Mouse (Mus musculus) limb, embryonic 14.5 days (tissue): ENCODE measurements around the gene Plaa. TPM values are rescaled to one million over a fixed set of nuclear protein-coding genes. Genes with fewer than 3 reads are reported as not detected.
A peak's percentile ranks its signal among the peaks of the same experiment; 100 is the strongest.

ENCODE experiments used
- ATAC-seq: fragments of 200-750 bp; cut with Nextera tagmentation; 2 replicates; pipeline ENCODE4 v1.8.0; 2017; ENCODE audit warnings: low read depth, moderate number of reproducible peaks, moderate TSS enrichment; ENCODE audit not compliant: low FRiP score
- DNase-seq: peaks from one replicate; pipeline ENCODE4 v3.0.0-alpha.2; 2015; ENCODE audit warnings: low spot score
- H3K27ac ChIP-seq: fragments of 300-500 bp; sonication (generic); replicated peaks from 2 replicates; pipeline ENCODE4 v1.5.1; 2014; ENCODE audit warnings: low read depth, mild to moderate bottlenecking, low read length, moderate library complexity, mixed read lengths
- H3K27me3 ChIP-seq: fragments of 300-500 bp; sonication (generic); 2 replicates; pipeline ENCODE4 v1.6.1; 2014; ENCODE audit warnings: low read length, mixed read lengths; ENCODE audit not compliant: control insufficient read depth, insufficient read depth
- H3K36me3 ChIP-seq: fragments of 300-500 bp; sonication (generic); 2 replicates; pipeline ENCODE4 v1.6.1; 2014; ENCODE audit warnings: mild to moderate bottlenecking, low read length, moderate library complexity, mixed read lengths; ENCODE audit not compliant: control insufficient read depth, insufficient read depth
- H3K4me1 ChIP-seq: fragments of 300-500 bp; sonication (generic); 2 replicates; pipeline ENCODE4 v1.6.1; 2014; ENCODE audit warnings: antibody characterized with exemption, low read length, mixed read lengths; ENCODE audit not compliant: control insufficient read depth, insufficient read depth
- H3K4me2 ChIP-seq: fragments of 300-500 bp; sonication (generic); replicated peaks from 2 replicates; pipeline ENCODE4 v1.6.1; 2014; ENCODE audit warnings: low read depth, mild to moderate bottlenecking, low read length, moderate library complexity; ENCODE audit not compliant: severe bottlenecking
- H3K4me3 ChIP-seq: fragments of 300-500 bp; sonication (generic); replicated peaks from 2 replicates; pipeline ENCODE4 v1.5.1; 2014; ENCODE audit warnings: low read length
- H3K9ac ChIP-seq: fragments of 300-500 bp; sonication (generic); 2 replicates; pipeline ENCODE4 v1.6.1; 2014; ENCODE audit warnings: mild to moderate bottlenecking, low read depth, low read length, moderate library complexity; ENCODE audit not compliant: severe bottlenecking
- H3K9me3 ChIP-seq: fragments of 300-500 bp; sonication (generic); 2 replicates; pipeline ENCODE4 v1.6.1; 2016; ENCODE audit warnings: low read length; ENCODE audit not compliant: control insufficient read depth
- POLR2A ChIP-seq: fragments of 200-500 bp; IDR thresholded peaks from 2 replicates; pipeline ENCODE4 v1.8.0; 2012; ENCODE audit warnings: inconsistent platforms, mild to moderate bottlenecking, moderate library complexity, borderline replicate concordance; ENCODE audit not compliant: insufficient read depth, insufficient read length; ENCODE audit errors: extremely low read depth
- WGBS: fragments of 180-500 bp; shearing (Covaris S2); extraction: QIAGEN DNeasy Blood & Tissue Kit; methylation state at CpG from one replicate; pipeline ENCODE4 v1.1.7; 2014; 5-methylcytosine and 5-hydroxymethylcytosine counted together
- polyA plus RNA-seq, 2 experiments: library from polyadenylated mRNA; depleted of rRNA in 1 of 2; stranded (reverse) in 1 of 2; unstranded in 1 of 2; fragments of >200 nt; fragmentation: Nextera tagmentation in 1 of 2; extraction: Ambion mirVana in 1 of 2; gene quantifications; 2 replicates each; pipeline versions ENCODE4 v1.2.1 to v1.2.3; 2012 to 2014

The Plaa gene
- polyA plus RNA-seq, 2 experiments: 39.3 to 57.3 TPM

- no peaks in the 10 kb centered on the region for H3K27me3 ChIP-seq
- TF ChIP-seq POLR2A: peak; percentile 89
- no peaks in the 10 kb centered on the region for H3K4me1 ChIP-seq
- 4% methylated on average over 77 of the region's 83 CpGs for WGBS
- peak within 1 kb of the TSS; percentile 47 for H3K4me2 ChIP-seq
- H3K4me3 ChIP-seq: peak within 1 kb of the TSS; percentile 86
- H3K9me3 ChIP-seq: no peaks in the 10 kb centered on the region
- DNase-seq (peak; percentile 93), ATAC-seq (peak; percentile 97)
- H3K36me3 ChIP-seq: no peaks in the 10 kb centered on the region
- peak within 1 kb of the TSS; percentile 81 for H3K9ac ChIP-seq
- peak within 1 kb of the TSS; percentile 70 for H3K27ac ChIP-seq
Observed at GRCm38 (mm10) chr4:94556265-94557054, 46.6 kb downstream of the Plaa start, which contains the start of the genes Gm10306 and Caap1. Gene Gm10306, plus strand, starts transcription at chr4:94556546. Gene Caap1, minus strand, starts transcription at chr4:94556796.

- peak overlapping the region; percentile 47; the same call in 1 of the 2 replicates for H3K4me2 ChIP-seq
- DNase-seq (no peak), ATAC-seq (no peak)
- H3K4me3 ChIP-seq: no peak overlapping the region
- no peaks in the 10 kb centered on the region for H3K9me3 ChIP-seq
- 87% methylated on average over 5 of the region's 5 CpGs for WGBS
- H3K27me3 ChIP-seq: no peaks in the 10 kb centered on the region
- H3K36me3 ChIP-seq: no peaks in the 10 kb centered on the region
- H3K4me1 ChIP-seq: no peaks in the 10 kb centered on the region
- no peak overlapping the region for H3K27ac ChIP-seq
- H3K9ac ChIP-seq: no peak overlapping the region
- no peak for TF ChIP-seq POLR2A
Observed at GRCm38 (mm10) chr4:94554955-94555494, 48.0 kb downstream of the Plaa start.

- 83% methylated on average over 7 of the region's 7 CpGs for WGBS
- no peak for TF ChIP-seq POLR2A
- H3K4me2 ChIP-seq: no peak overlapping the region
- no peak overlapping the region for H3K27ac ChIP-seq
- DNase-seq (no peak), ATAC-seq (no peak)
- H3K27me3 ChIP-seq: no peaks in the 10 kb centered on the region
- H3K4me3 ChIP-seq: no peak overlapping the region
- peaks cover 17% of the 10 kb centered on the region; the same call in 1 of the 2 replicates for H3K36me3 ChIP-seq
- no peaks in the 10 kb centered on the region for H3K9me3 ChIP-seq
- no peak overlapping the region for H3K9ac ChIP-seq
- no peaks in the 10 kb centered on the region for H3K4me1 ChIP-seq
Observed at GRCm38 (mm10) chr4:94544321-94544720, 58.7 kb downstream of the Plaa start.

DNA sequence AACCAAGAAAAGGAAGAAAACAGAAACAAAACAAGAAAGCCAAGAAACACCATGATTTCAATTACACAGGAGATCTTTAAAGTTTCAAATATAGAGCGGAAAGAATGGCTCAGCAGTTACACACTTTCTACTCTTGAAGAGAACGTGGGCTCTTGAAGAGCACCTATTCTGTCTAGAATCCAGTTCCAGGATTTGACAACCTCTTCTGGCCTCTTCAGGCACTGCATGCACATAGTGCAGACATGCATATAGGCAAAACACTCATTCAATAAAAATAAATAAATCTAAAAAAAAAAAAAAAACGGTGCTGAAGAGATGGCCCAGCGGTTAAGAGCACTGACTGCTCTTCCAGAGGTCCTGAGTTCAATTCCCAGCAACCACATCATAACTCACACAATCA lies 60.0 kb downstream of the Plaa start:
- no peak overlapping the region for H3K9ac ChIP-seq
- 90% methylated on average over 4 of the region's 4 CpGs for WGBS
- H3K4me2 ChIP-seq: no peak overlapping the region
- no peak for DNase-seq
- no peak for ATAC-seq
- H3K9me3 ChIP-seq: no peaks in the 10 kb centered on the region
- peaks cover 26% of the 10 kb centered on the region for H3K36me3 ChIP-seq
- no peak overlapping the region for H3K27ac ChIP-seq
- no peak overlapping the region for H3K4me3 ChIP-seq
- H3K4me1 ChIP-seq: no peaks in the 10 kb centered on the region
- no peak for TF ChIP-seq POLR2A
- no peaks in the 10 kb centered on the region for H3K27me3 ChIP-seq

- Histone ChIP-seq H3K4me1 (no peaks in the 10 kb centered on the region), H3K9me3 (no peaks in the 10 kb centered on the region), H3K4me2 (no peak overlapping the region), H3K9ac (no peak overlapping the region), H3K4me3 (no peak overlapping the region), H3K27me3 (no peaks in the 10 kb centered on the region), H3K27ac (no peak overlapping the region), H3K36me3 (peaks cover 9% of the 10 kb centered on the region)
- DNase-seq (no peak), ATAC-seq (no peak)
- no peak for TF ChIP-seq POLR2A
Observed at GRCm38 (mm10) chr4:94533205-94533604, 69.8 kb downstream of the Plaa start.
